Mouse (Mus musculus) embryonic fibroblast, embryonic 13.5 days (primary cell): ENCODE data around the gene Gm10282.

Source experiments
- CTCF ChIP-seq: IDR thresholded peaks from 2 replicates; pipeline ENCODE4 v1.5.1; 2011; ENCODE audit warnings: mild to moderate bottlenecking, control low read depth, low read length, moderate library complexity, borderline replicate concordance; ENCODE audit not compliant: insufficient read depth
- POLR2A ChIP-seq: IDR thresholded peaks from 2 replicates; pipeline ENCODE4 v1.6.1; 2011; ENCODE audit warnings: low read depth, mild to moderate bottlenecking, control low read depth, low read length, moderate library complexity

DNA sequence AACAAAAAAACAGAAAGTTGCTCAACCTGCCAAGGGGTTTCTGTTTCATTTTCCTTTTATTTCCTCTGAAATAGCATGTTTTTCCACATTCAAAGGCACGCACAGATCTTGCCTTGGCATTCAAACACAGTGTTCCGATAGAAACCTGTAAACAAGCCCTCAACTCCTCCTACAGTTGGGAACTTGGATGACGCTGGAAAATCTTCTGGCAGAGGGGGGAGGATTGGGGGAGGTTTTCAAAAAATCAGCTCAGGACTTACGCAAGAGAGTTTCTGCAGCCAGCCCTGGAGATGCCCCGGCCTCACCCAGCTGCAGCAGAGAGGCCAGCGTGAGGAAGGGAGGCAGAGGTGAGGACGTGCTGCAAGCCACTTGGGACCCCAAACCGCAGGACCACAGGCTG, 1.4 kb downstream of the Gm10282 start:
- no peak for TF ChIP-seq CTCF
- no peak for TF ChIP-seq POLR2A
